Mouse (Mus musculus) olfactory bulb, adult 2 months (tissue): ENCODE measurements around the gene Sec14l4.
"Not testable (repeated sequence)": the region's sequence is repeated elsewhere in the genome, so short reads cannot be mapped to it uniquely, and the experiment has no call there.

Source experiments
- CTCF ChIP-seq: fragments of 200-500 bp; IDR thresholded peaks from 2 replicates; pipeline ENCODE4 v1.5.1; 2012; ENCODE audit warnings: low read depth, mild to moderate bottlenecking, low read length, moderate library complexity; ENCODE audit not compliant: insufficient read depth
- POLR2A ChIP-seq: fragments of 200-500 bp; IDR thresholded peaks from 2 replicates; pipeline ENCODE4 v1.6.1; 2012; ENCODE audit warnings: mild to moderate bottlenecking, low read depth, low read length, moderate library complexity; ENCODE audit not compliant: insufficient read depth

DNA sequence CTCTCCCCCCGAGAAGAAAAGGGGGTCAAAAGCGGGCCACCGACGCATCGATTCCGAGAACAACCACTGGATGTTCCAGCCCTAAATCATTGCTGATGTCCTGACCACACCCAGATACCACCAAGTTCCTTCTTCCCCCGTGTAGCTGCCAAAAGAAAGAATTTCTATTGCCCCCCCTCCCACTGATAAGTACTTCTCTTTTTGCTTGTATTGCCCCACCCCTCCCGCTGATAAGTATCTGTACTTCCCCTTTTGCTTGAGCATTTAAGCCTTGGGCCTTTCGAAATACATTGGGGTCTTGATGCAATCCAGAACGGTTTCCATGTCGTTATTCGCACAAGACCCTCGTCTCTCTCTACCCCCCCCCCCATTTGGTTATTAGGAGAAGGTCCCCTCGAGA, 15.5 kb upstream of the Sec14l4 start:
- not testable (repeated sequence) for TF ChIP-seq POLR2A, CTCF
